Mouse (Mus musculus) hindbrain, embryonic 11.5 days (tissue): ENCODE measurements around the gene Hivep3. TPM values are rescaled to one million over a fixed set of nuclear protein-coding genes. Genes with fewer than 3 reads are reported as not detected.

Source experiments
- ATAC-seq: fragments of 200-750 bp; cut with Nextera tagmentation; 2 replicates; pipeline ENCODE4 v1.8.0; 2017; ENCODE audit warnings: mild to moderate bottlenecking, moderate TSS enrichment, moderate library complexity; ENCODE audit not compliant: low FRiP score
- DNase-seq: peaks from one replicate; pipeline ENCODE4 v3.0.0-alpha.2; 2015; ENCODE audit warnings: low spot score
- H3K27ac ChIP-seq: fragments of 300-500 bp; sonication (generic); 2 replicates; pipeline ENCODE4 v1.5.1; 2014; ENCODE audit warnings: mild to moderate bottlenecking, low read depth, low read length
- H3K27me3 ChIP-seq: fragments of 300-500 bp; sonication (generic); 2 replicates; pipeline ENCODE4 v1.6.1; 2014; ENCODE audit warnings: mild to moderate bottlenecking, low read length, moderate library complexity, mixed read lengths; ENCODE audit not compliant: control insufficient read depth, insufficient read depth
- H3K36me3 ChIP-seq: fragments of 300-500 bp; sonication (generic); 2 replicates; pipeline ENCODE4 v1.6.1; 2014; ENCODE audit warnings: mild to moderate bottlenecking, low read length, moderate library complexity, mixed read lengths; ENCODE audit not compliant: control insufficient read depth, insufficient read depth
- H3K4me1 ChIP-seq: fragments of 300-500 bp; sonication (generic); replicated peaks from 2 replicates; pipeline ENCODE4 v1.6.1; 2014; ENCODE audit warnings: low read length, mixed read lengths; ENCODE audit not compliant: control insufficient read depth, insufficient read depth
- H3K4me2 ChIP-seq: fragments of 300-500 bp; sonication (generic); replicated peaks from 2 replicates; pipeline ENCODE4 v1.6.1; 2014; ENCODE audit warnings: mild to moderate bottlenecking, low read depth, low read length
- H3K4me3 ChIP-seq: fragments of 300-500 bp; sonication (generic); 2 replicates; pipeline ENCODE4 v1.5.1; 2014; ENCODE audit warnings: low read depth, low read length
- H3K9ac ChIP-seq: fragments of 300-500 bp; sonication (generic); 2 replicates; pipeline ENCODE4 v1.6.1; 2014; ENCODE audit warnings: low read depth, low read length
- H3K9me3 ChIP-seq: fragments of 300-500 bp; sonication (generic); 2 replicates; pipeline ENCODE4 v1.6.1; 2016; ENCODE audit warnings: low read length; ENCODE audit not compliant: control insufficient read depth
- WGBS: fragments of 180-500 bp; shearing (Covaris S2); extraction: QIAGEN DNeasy Blood & Tissue Kit; methylation state at CpG from one replicate; pipeline ENCODE4 v1.1.7; 2014; 5-methylcytosine and 5-hydroxymethylcytosine counted together
- polyA plus RNA-seq: library from polyadenylated mRNA; unstranded; fragments of >200 nt; fragmentation: Nextera tagmentation; extraction: Ambion mirVana; gene quantifications from 2 replicates; pipeline ENCODE4 v1.2.1, GENCODE M21; 2014

The Hivep3 gene
- polyA plus RNA-seq, 1 experiment from 2014 or later = 1.8 TPM

DNA sequence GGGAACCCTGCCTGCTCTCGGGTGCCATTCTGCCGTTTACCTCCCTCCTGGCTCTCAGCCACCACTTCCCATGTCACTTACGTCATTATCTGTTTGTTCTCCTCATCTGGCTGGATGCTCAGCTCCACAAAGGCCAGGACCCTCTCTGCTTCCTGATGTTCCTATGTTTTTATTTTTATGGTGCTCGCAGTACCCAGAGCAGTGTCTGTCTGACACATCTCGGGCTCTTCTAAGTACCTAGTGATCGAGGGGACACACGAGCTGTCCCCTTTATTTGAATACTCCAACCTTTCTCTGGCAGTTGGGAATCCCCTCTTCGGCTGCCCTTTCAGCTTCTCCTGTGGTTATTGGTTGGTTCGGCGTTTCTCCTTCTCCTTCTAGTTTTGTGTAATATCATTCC, 325.2 kb downstream of the Hivep3 start:
- Histone ChIP-seq H3K4me3 (no peak overlapping the region), H3K9me3 (no peaks in the 10 kb centered on the region), H3K9ac (no peak overlapping the region), H3K36me3 (no peaks in the 10 kb centered on the region), H3K27ac (no peak overlapping the region), H3K4me1 (no peaks in the 10 kb centered on the region), H3K4me2 (no peak overlapping the region), H3K27me3 (no peaks in the 10 kb centered on the region)
- DNase-seq = no peak
- ATAC-seq = no peak
- WGBS = 82% methylated on average over 10 of the region's 10 CpGs

DNA sequence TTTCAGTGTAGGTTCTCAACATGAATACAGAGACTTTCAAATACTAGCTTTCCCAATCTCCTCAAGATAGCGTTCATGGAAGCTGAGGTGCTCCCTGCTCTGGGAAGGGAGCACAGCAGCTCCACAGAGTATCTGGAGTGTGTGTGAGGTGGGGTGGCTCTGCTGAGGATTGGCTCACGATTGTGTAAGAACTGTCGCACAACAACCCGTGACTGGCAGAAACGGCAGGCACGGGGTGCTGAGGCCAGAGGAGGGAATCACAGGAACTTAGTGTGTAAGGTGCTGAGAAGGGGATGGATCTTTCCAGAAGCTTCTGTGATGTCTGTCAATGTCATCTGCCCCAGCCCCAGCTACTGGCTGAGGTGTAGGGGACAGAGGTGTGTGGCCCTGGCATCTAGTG, 328.1 kb downstream of the Hivep3 start:
- ATAC-seq = no peak

DNA sequence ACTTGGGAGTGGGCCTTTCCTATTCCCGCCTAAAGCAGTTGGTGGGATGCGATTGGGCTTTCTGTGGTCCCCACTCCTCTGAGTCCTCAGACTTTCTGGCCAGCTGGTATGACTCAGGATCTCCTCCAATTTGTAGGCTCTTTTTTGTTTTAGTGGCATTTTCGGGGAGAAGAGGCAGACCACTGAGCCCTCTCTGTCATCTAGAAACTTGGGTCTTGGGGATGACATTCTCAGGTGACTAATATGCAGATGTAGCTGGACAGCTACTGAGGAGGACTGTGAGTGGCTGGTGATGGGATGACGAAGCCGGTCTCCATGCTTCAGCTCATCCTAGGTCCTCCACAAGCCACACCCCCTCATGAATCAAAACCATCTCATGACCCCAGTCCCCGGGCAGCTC, 328.6 kb downstream of the Hivep3 start:
- Histone ChIP-seq H3K27me3 (no peaks in the 10 kb centered on the region), H3K36me3 (no peaks in the 10 kb centered on the region), H3K9me3 (no peaks in the 10 kb centered on the region), H3K4me2 (no peak overlapping the region), H3K4me3 (no peak overlapping the region), H3K4me1 (no peaks in the 10 kb centered on the region), H3K27ac (no peak overlapping the region), H3K9ac (no peak overlapping the region)
- 78% methylated on average over 6 of the region's 6 CpGs for WGBS
- no peak for DNase-seq
- ATAC-seq = no peak

More for the DNA sequence above, 328.1 kb downstream of the Hivep3 start:
- H3K4me3 ChIP-seq = no peak overlapping the region
- no peaks in the 10 kb centered on the region for H3K9me3 ChIP-seq
- no peaks in the 10 kb centered on the region for H3K4me1 ChIP-seq
- H3K27me3 ChIP-seq = no peaks in the 10 kb centered on the region
- H3K27ac ChIP-seq = no peak overlapping the region
- WGBS = 95% methylated on average over 6 of the region's 6 CpGs
- no peaks in the 10 kb centered on the region for H3K36me3 ChIP-seq
- DNase-seq = no peak
- H3K4me2 ChIP-seq = no peak overlapping the region
- H3K9ac ChIP-seq = no peak overlapping the region

DNA sequence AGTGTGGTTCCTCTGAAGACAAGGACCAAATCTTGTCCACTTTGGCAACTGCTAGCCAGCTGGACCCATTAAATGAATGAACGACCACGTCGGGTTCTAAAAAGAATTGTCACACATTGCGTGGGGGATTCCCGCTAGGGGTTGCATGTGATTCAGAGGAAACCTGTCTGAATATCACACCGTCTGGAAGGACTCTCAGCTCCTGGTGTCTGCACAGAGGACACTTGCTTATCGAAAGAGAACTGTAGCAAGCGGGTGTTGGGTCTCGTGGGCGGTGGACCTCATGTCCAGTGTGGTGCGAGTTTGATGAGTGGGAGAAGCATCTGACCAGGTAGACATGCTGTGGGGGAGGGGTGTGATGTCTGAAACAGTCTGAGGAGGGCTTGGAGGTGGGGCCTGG, 329.2 kb downstream of the Hivep3 start:
- no peak for DNase-seq
- Histone ChIP-seq H3K27me3 (no peaks in the 10 kb centered on the region), H3K9ac (no peak overlapping the region), H3K36me3 (no peaks in the 10 kb centered on the region), H3K4me2 (no peak overlapping the region), H3K9me3 (no peaks in the 10 kb centered on the region), H3K4me1 (no peaks in the 10 kb centered on the region), H3K27ac (no peak overlapping the region), H3K4me3 (no peak overlapping the region)
- ATAC-seq = no peak
- 90% methylated on average over 11 of the region's 11 CpGs for WGBS

DNA sequence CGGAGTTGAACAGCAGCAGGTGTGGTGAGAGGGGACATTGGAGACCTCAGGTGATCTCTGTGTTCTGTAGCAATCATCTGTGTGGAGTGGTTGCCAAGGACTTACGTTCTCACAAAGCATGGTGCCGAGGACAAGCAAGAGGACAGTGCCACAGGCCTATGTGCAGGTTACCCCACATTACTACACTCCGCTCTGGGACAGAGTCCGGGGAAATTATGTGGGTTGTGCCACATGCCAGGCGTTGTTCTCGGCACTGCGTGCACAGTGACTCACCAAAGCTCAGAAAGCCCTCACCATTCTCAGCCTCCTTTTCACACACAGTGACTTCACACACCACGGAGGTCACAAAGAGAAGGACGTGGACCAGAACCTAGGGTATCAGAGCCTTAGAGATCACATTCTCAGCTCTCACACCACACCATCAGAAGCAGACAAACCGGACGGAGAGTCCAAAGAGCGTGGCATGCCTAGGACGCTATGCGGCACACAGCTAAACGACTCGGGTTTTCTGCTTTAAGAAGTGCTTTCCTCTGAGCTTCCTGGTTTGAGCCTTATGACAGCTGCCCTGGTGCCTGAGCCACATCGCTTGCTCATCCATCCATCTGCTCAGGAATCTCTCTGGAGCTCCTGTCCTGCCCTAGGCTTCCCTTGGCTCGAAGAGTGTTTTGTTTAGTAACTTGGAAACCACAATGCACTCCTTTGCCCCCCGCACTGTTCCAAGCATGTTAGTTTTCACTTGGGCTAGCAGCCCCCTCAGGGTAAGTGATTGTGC, 330.0 kb downstream of the Hivep3 start:
- no peaks in the 10 kb centered on the region for H3K36me3 ChIP-seq
- no peak for DNase-seq
- no peak overlapping the region for H3K27ac ChIP-seq
- no peaks in the 10 kb centered on the region for H3K27me3 ChIP-seq
- H3K9ac ChIP-seq = no peak overlapping the region
- no peak for ATAC-seq
- no peaks in the 10 kb centered on the region for H3K4me1 ChIP-seq
- H3K4me3 ChIP-seq = no peak overlapping the region
- no peaks in the 10 kb centered on the region for H3K9me3 ChIP-seq
- H3K4me2 ChIP-seq = no peak overlapping the region
- 93% methylated on average over 20 of the region's 20 CpGs for WGBS

DNA sequence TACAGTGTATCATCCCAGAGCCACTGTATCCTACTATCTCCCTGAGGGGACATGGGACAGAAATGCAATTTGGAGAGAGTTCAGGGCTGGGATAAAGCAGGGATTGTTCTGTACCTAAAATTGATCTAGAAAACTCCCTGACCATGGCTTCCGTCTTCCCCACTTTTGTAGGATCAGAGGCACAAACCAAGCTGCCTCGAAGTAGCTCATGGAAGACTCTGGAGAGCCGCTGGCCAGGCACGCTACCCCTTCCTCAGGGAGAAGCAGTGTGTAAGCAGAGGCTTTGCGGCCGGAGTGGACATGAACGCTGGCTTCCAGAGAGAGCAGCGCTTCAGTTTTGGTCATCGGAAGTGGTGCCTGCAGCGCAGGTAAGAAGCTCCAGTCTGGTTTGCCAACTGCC, 331.1 kb downstream of the Hivep3 start, which contains the start of gene AL607142.1:
Gene AL607142.1 (plus strand): TSS at position 301 of the 400 bp plus-strand sequence.
- WGBS = 85% methylated on average over 10 of the region's 10 CpGs
- ATAC-seq (no peak), DNase-seq (no peak)
- H3K4me2 ChIP-seq = no peak within 1 kb of the TSS
- H3K36me3 ChIP-seq = no peaks in the 10 kb centered on the region
- H3K4me3 ChIP-seq = no peak within 1 kb of the TSS
- H3K27me3 ChIP-seq = no peaks in the 10 kb centered on the region
- no peak within 1 kb of the TSS for H3K27ac ChIP-seq
- H3K4me1 ChIP-seq = no peaks in the 10 kb centered on the region
- no peaks in the 10 kb centered on the region for H3K9me3 ChIP-seq
- H3K9ac ChIP-seq = no peak within 1 kb of the TSS

DNA sequence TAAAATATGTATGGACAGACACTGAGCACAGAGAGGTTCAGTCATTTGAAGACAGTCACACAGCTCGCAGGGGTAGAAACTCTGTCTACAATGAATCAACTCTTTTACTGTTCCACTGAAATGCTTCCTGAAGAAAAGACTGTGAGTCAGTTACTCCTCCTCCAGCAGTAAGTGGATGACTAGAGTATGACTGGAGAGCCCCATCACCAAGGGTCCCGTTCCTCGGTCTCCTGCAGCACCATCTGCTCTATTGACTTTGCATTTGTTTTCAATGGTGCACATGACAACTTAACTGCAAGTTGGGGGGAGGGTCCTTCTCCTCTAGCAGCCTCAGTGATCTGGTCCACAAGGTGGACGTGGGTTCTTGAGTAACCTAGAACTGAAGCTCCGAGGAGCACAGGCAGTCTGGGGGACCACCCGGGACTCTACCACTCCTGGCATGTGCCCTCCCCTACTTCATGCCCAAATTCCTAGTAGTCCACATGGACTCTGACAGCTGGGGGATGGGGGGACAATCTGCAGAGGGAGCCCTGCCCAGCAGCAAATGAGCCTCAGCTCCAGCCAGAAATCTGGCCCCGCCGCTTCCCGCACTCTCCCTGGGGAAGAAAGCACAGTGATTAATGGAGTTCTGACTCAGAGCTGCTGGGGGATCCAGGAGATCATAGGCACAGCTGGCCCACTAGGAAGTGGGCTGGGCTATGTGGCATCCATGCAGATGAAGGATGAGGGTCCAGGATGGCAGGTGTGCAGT, 333.4 kb downstream of the Hivep3 start:
- Histone ChIP-seq H3K27ac (no peak overlapping the region), H3K36me3 (no peaks in the 10 kb centered on the region), H3K4me1 (no peaks in the 10 kb centered on the region), H3K9ac (no peak overlapping the region), H3K4me2 (no peak overlapping the region), H3K4me3 (no peak overlapping the region), H3K27me3 (no peaks in the 10 kb centered on the region), H3K9me3 (no peaks in the 10 kb centered on the region)
- peak; percentile 57 for ATAC-seq
- peak; percentile 22 for DNase-seq
- 76% methylated on average over 9 of the region's 9 CpGs for WGBS

DNA sequence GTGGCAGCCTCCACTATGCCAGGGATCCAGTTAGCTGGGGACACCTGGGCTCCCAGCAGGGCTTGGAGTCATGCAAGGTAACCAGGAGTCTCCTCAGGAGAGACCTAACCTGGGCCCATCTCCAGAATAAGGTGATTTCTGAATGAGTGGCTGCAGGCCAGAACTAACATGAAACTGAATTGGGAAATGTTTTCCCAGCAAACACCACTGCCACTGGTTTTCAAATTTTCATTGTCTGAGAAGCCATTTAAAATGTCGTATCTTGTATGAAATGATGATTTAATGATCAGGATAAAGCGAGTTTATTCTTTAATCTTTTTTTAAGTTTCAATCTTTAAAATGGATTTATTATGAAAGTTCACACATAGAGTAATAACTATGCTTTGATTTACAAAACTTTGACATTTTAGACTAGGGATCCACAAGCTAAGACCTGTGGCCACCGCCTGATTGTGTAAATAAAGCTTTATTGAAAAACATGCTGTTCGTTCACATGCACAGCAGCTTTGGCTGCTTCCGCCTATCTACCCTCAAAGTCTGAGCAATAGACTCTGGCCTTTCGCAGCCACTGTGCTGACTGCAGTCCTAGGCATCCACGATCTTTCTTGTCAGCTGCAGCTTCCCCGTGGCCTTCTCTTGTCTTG, 334.1 kb downstream of the Hivep3 start:
- Histone ChIP-seq H3K4me3 (no peak overlapping the region), H3K4me1 (no peaks in the 10 kb centered on the region), H3K27me3 (no peaks in the 10 kb centered on the region), H3K27ac (no peak overlapping the region), H3K9me3 (no peaks in the 10 kb centered on the region), H3K4me2 (no peak overlapping the region), H3K36me3 (no peaks in the 10 kb centered on the region), H3K9ac (no peak overlapping the region)
- DNase-seq (no peak), ATAC-seq (no peak)
- 88% methylated on average over 8 of the region's 8 CpGs for WGBS
